Mouse (Mus musculus) spleen, adult 2 months (tissue): ENCODE measurements around the gene Atp8a1.

Experiments used
- CTCF ChIP-seq: fragments of 200-500 bp; IDR thresholded peaks from 2 replicates; pipeline ENCODE4 v1.5.1; 2011; ENCODE audit warnings: mild to moderate bottlenecking, inconsistent platforms; ENCODE audit not compliant: insufficient read depth, insufficient read length, insufficient replicate concordance; ENCODE audit errors: extremely low read depth
- POLR2A ChIP-seq: fragments of 200-500 bp; IDR thresholded peaks from 2 replicates; pipeline ENCODE4 v1.6.1; 2011; ENCODE audit warnings: low read depth, low read length, inconsistent platforms

- no peak for TF ChIP-seq CTCF
- no peak for TF ChIP-seq POLR2A
Observed at GRCm38 (mm10) chr5:67822619-67823018, 24.6 kb downstream of the Atp8a1 start.
